ENCODE assay signal across 8 mouse cellular contexts in the genomic region with DNA sequence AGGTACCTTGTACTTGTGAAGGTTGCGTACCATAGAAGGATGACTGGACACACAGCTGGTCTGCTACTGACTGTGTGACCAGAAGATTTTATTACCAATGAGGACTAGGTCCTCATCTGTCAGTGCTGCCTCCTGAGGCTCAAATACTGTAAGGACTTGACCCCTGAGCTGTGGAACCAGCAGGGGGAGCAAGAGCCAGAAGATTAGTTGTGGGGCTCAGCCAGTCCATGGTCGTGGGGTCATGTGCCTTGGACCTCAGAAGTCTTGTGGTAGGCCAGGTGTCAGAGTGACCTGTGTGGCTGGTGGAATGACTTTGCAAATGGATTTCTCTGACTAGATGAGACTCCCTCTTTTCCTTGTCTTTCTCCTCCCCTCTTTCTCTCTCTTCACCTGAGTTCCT. TPM values are rescaled to one million over a fixed set of nuclear protein-coding genes. Genes with fewer than 3 reads are reported as not detected.
DNase-seq lines count a peak whose midpoint lies in the region; ATAC-seq and TF ChIP-seq lines count a peak whose summit lies in the region.

No protein-coding gene starts in this region.

- TF ChIP-seq POLR2A in cortical plate, adult 2 months (IDR thresholded peaks at IDR 0.05; ENCODE audit: extremely low read depth, insufficient read depth, low read length): no peak

- 0 out of 2 replicates have a peak, but pooled peaks have one; percentile 2 for TF ChIP-seq CTCF in cortical plate, adult 2 months (IDR thresholded peaks at IDR 0.05; ENCODE audit: extremely low read depth, insufficient read depth, low read length)

- peak overlapping the region; percentile 53 for H3K4me3 ChIP-seq in megakaryocyte, embryonic 14.5 days (replicated peaks)
- H3K4me3 ChIP-seq in cortical plate, adult 2 months (ENCODE audit: insufficient read depth, low read length): no peak overlapping the region

- intact Hi-C loops in left cerebral cortex, postnatal 36 days (cut with DNase I): no loop called here

- no peaks in the 10 kb centered on the region for H3K36me3 ChIP-seq in megakaryocyte, embryonic 14.5 days (replicated peaks; ENCODE audit: low read length)

- ATAC-seq in megakaryocyte, adult 5-6 weeks (ENCODE audit: poor library complexity, severe bottlenecking): no peak
- peak; percentile 64 for ATAC-seq in megakaryocyte progenitor cell, adult 5-6 weeks (replicated peaks; ENCODE audit: poor library complexity)

- peak; percentile 40 to 55 for DNase-seq in cerebellum, postnatal 10 days
- no peak for DNase-seq in cerebellum, adult 18-20 months
- DNase-seq in left cerebral cortex, postnatal 36 days (ENCODE audit: low spot score in 2 of 2): no peak
- DNase-seq in natural killer cell, adult 2 months (ENCODE audit: low spot score in 2 of 2): no peak

- H3K9me3 ChIP-seq in megakaryocyte, embryonic 14.5 days: no peaks in the 10 kb centered on the region

- H3K27ac ChIP-seq in cortical plate, adult 2 months (ENCODE audit: insufficient read depth, low read length): no peak overlapping the region

- peaks cover 15% of the 10 kb centered on the region for H3K4me1 ChIP-seq in megakaryocyte, embryonic 14.5 days
- no peaks in the 10 kb centered on the region for H3K4me1 ChIP-seq in cortical plate, adult 2 months (ENCODE audit: control insufficient read depth, insufficient read depth, low read length)

- peaks cover 4% of the 10 kb centered on the region for H3K27me3 ChIP-seq in megakaryocyte, embryonic 14.5 days (replicated peaks)

RNA-seq across cellular contexts. Expression of gene Foxb2, which starts 29.5 kb away (rescaled TPM):
- polyA plus RNA-seq in megakaryocyte, embryonic 14.5 days (2012; ENCODE audit: insufficient read depth, low replicate concordance): not detected in 2 replicates
- not detected in 2 replicates for total RNA-seq in megakaryocyte, adult 5-6 weeks (2015)
- total RNA-seq in megakaryocyte, adult 5-6 weeks (2017): not detected in 2 replicates
- not detected in 2 replicates for polyA plus RNA-seq in cortical plate, adult 2 months (2012; rRNA removed)
- not detected in 2 replicates for total RNA-seq in megakaryocyte progenitor cell, adult 5-6 weeks (2015)
- not detected in 2 replicates for total RNA-seq in megakaryocyte progenitor cell, adult 5-6 weeks (2017)
- not detected for total RNA-seq in left cerebral cortex, postnatal 36 days (2021)

RNA-seq across cellular contexts. Expression of gene Prune2, which starts 52.8 kb away (rescaled TPM):
- polyA plus RNA-seq in megakaryocyte, embryonic 14.5 days (2012; ENCODE audit: insufficient read depth, low replicate concordance): 0.47 and 1.2 TPM in 2 replicates
- total RNA-seq in megakaryocyte, adult 5-6 weeks (2015): 1.6 and 3.2 TPM in 2 replicates
- 2.0 and 3.4 TPM in 2 replicates for total RNA-seq in megakaryocyte, adult 5-6 weeks (2017)
- polyA plus RNA-seq in cortical plate, adult 2 months (2012; rRNA removed): 34.2 and 37.2 TPM in 2 replicates
- 0.46 and 1.8 TPM in 2 replicates for total RNA-seq in megakaryocyte progenitor cell, adult 5-6 weeks (2015)
- 0.12 and 0.68 TPM in 2 replicates for total RNA-seq in megakaryocyte progenitor cell, adult 5-6 weeks (2017)
- 10 to 100 TPM; 74.6 to 75.0 TPM for total RNA-seq in left cerebral cortex, postnatal 36 days (2021)

Comparison
In these comparisons a context has a peak if more than half of its experiments do, and no peak if none do; other contexts are left out.
1. DNase-seq: peak in cerebellum, postnatal 10 days (2 of 2); none in cerebellum, adult 18-20 months (0 of 2), left cerebral cortex, postnatal 36 days (0 of 2) and natural killer cell, adult 2 months (0 of 2).
2. RNA of gene Prune2, which starts 52.8 kb away (total RNA-seq): 74.6 to 75.0 TPM in left cerebral cortex, postnatal 36 days; 1.6 to 3.4 TPM in megakaryocyte, adult 5-6 weeks and 0.12 to 1.8 TPM in megakaryocyte progenitor cell, adult 5-6 weeks; every median in the first group is over 10 times any median in the second.